Mouse (Mus musculus) neutrophil, adult 5-6 weeks (primary cell): ENCODE results near the gene Lyve1. TPM values are rescaled to one million over a fixed set of nuclear protein-coding genes. Genes with fewer than 3 reads are reported as not detected.

Source experiments
- ATAC-seq: fragments of 151-379, 151-347 bp; 2 replicates; pipeline ENCODE4 v1.8.0; 2017; ENCODE audit warnings: mild to moderate bottlenecking, moderate TSS enrichment; ENCODE audit not compliant: insufficient number of reproducible peaks, poor library complexity, low FRiP score, severe bottlenecking; ENCODE audit errors: extremely low read depth
- total RNA-seq: library from RNA; stranded (forward); fragments of 200-1000 nt; gene quantifications from 2 replicates; pipeline ENCODE4 v1.2.3, GENCODE M21; 2017

Gene Lyve1
- total RNA-seq, 1 experiment from 2014 or later = not detected

- no peak for ATAC-seq
Measured at GRCm38 (mm10) chr7:110818787-110819350, 44.2 kb downstream of the Lyve1 start.

- ATAC-seq = no peak
Measured at GRCm38 (mm10) chr7:110818206-110818605, 44.8 kb downstream of the Lyve1 start.

- peak; percentile 88 for ATAC-seq
Measured at GRCm38 (mm10) chr7:110816037-110816436, 47.0 kb downstream of the Lyve1 start.

GRCm38 (mm10) chr7:110813983-110814382 is 49.1 kb downstream of the Lyve1 start:
- no peak for ATAC-seq

GRCm38 (mm10) chr7:110811529-110811928 is 51.5 kb downstream of the Lyve1 start:
- no peak for ATAC-seq

GRCm38 (mm10) chr7:110810995-110811394 is 52.0 kb downstream of the Lyve1 start:
- no peak for ATAC-seq

- no peak for ATAC-seq
Measured at GRCm38 (mm10) chr7:110809585-110810557, 53.2 kb downstream of the Lyve1 start.

- no peak for ATAC-seq
Measured at GRCm38 (mm10) chr7:110808962-110809361, 54.1 kb downstream of the Lyve1 start.

- no peak for ATAC-seq
Measured at GRCm38 (mm10) chr7:110807460-110808030, 55.5 kb downstream of the Lyve1 start.

GRCm38 (mm10) chr7:110804266-110804665 is 58.8 kb downstream of the Lyve1 start:
- no peak for ATAC-seq

- no peak for ATAC-seq
Measured at GRCm38 (mm10) chr7:110803131-110803530, 59.9 kb downstream of the Lyve1 start.

GRCm38 (mm10) chr7:110801028-110801427 is 62.0 kb downstream of the Lyve1 start:
- ATAC-seq = peak; percentile 52

Other genes starting within 250 kb of the Lyve1 start
- 3.1 and 3.4 TPM in 2 replicates for gene Sbf2, start 248.3 kb downstream of the Lyve1 start, total RNA-seq
- gene Adm, start 235.6 kb downstream of the Lyve1 start, total RNA-seq = 0.35 TPM in 1 of 2 replicates, not detected in the other
- gene Ampd3, start 95.0 kb downstream of the Lyve1 start, total RNA-seq = 60.2 and 63.0 TPM in 2 replicates
- 70.6 and 74.5 TPM in 2 replicates for gene Rnf141, start 18.8 kb downstream of the Lyve1 start, total RNA-seq
- 2.1 and 3.5 TPM in 2 replicates for gene Mrvi1, start 119.2 kb upstream of the Lyve1 start, total RNA-seq
- gene Ctr9, start 165.7 kb upstream of the Lyve1 start, total RNA-seq = 47.8 and 57.1 TPM in 2 replicates
- gene Eif4g2, start 219.8 kb upstream of the Lyve1 start, total RNA-seq = 857 and 887 TPM in 2 replicates